Mouse (Mus musculus) brain, embryonic 18.5 days (tissue): ENCODE results near the gene Gdpd1.
A peak's percentile ranks its signal among the peaks of the same experiment; 100 is the strongest.
"Not testable (repeated sequence)": the region's sequence is repeated elsewhere in the genome, so short reads cannot be mapped to it uniquely, and the experiment has no call there.

Experiments used
- DNase-seq: peaks from one replicate; pipeline ENCODE4 v3.0.0-alpha.2; 2012; ENCODE audit warnings: low read depth, low spot score

The Gdpd1 gene

DNA sequence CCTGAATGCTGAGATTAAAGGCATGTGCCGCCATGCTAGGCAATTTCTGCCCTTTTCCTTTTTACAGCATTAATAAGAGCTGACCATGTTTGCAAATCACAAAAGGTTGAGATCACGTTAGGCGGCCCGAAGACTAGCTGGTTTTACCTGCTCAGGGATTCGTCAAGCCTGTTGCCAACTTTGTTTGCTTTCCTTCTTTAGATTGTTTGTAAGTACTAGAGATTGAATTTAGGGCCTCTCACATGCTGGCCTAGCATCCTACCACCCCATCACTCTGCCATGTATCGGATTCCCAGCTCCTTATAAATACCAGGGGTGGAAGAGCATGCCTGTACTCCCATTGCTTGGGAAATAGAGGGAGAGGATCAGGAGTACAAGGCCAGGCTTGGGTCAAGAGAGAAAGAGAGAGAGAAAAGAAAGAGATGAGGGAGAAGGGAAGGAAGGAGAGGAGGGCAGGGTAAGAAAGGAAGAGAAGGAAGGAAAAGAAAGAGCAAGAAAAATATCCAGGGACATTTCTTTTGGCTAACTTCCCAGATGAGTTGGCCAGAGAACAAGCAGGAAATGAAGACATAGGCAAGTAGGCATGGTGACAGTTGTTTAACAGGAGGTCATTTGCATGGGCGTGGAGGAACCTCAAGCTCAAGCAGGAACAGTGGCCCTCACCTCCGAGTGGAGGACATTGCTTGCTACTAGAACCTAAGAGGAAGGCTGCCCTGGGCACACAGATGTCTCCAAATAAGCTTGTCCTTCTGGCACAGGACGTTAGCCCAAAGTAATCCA, 47.6 kb downstream of the Gdpd1 start:
- no peak for DNase-seq

- DNase-seq = no peak
Observed at GRCm38 (mm10) chr11:87025351-87025750, 48.5 kb downstream of the Gdpd1 start.

DNA sequence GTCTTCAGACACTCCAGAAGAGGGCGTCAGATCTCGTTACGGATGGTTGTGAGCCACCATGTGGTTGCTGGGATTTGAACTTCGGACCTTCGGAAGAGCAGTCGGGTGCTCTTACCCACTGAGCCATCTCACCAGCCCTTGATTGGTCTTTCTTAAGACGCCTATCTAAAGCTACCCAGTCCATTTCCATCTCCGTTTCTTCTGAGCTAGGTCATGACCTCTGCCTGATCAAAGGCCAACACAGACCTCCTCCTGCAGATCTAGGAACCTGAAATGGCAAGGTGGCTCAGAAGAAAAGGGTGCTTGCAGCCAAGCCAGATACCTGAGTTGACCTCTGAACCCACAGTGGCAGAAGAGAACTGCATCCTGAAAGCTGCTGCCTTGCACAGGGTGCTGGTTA, 50.6 kb downstream of the Gdpd1 start:
- not testable (repeated sequence) for DNase-seq

DNA sequence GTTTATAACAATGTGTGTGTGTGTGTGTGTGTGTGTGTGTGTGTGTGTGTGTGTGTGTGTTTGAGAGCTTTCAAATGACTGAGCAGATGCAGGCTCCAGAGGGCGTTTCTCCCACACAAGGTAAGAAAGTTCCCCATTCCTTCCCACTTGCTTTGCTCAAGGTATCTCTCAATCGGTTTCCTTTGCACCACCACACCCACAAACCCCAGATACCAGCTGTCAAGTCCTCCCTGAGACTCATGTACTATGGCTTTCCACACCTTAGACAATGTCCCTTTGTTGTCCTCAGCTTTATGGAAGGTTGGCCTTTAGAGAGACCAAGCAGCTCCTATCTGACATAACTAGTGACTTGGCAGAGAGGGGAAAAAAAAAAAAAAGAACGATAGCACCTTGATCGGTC, 51.1 kb downstream of the Gdpd1 start:
- DNase-seq = no peak

DNA sequence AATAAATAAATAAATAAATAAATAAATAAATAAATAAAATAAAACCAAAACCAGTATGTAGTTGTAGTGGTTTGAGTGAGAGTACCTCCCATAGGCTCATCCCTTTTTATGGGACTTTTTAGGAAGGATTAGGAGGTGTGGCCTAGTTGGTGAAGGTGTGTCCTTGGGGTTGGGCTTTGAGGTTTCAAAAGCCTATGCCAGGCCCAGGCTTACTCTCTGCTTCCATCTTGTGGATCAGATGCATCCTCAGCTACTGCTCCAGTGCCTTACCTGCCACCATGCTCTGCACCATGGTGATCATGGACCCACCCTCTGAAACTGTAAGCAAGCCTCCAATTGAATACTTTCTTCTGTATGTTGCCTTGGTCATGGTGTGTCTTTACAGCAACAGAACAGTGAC, 52.3 kb downstream of the Gdpd1 start:
- no peak for DNase-seq

DNA sequence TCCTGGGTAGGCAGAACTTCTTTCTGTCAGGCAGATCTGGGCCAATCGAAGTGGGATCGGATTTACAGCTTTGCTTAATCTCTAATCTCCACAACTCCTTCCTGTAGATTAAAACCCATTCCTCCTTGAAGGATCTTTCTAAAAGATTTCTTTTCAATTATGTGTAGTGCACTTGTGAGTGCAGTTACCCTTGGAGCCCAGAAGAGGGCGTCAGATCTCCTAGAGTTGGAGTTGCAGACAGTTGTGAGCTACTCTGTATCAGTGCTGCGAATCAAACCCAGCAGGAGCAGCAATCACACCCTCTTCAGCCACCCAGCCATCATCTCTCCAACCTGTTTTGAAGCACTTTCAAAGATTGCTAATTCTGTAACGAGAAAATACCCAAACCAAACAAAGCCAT, 53.4 kb downstream of the Gdpd1 start:
- DNase-seq = no peak

- DNase-seq = no peak
Observed at GRCm38 (mm10) chr11:87019431-87019830, 54.4 kb downstream of the Gdpd1 start.

GRCm38 (mm10) chr11:87018081-87018480, 55.8 kb downstream of the Gdpd1 start:
- DNase-seq = no peak

GRCm38 (mm10) chr11:87015691-87016090, 58.2 kb downstream of the Gdpd1 start:
- DNase-seq = no peak

GRCm38 (mm10) chr11:87010476-87010875, 63.4 kb downstream of the Gdpd1 start:
- DNase-seq = no peak

GRCm38 (mm10) chr11:87007371-87007770, 66.5 kb downstream of the Gdpd1 start:
- DNase-seq = no peak

- no peak for DNase-seq
Observed at GRCm38 (mm10) chr11:87004960-87005755, 68.7 kb downstream of the Gdpd1 start.

- DNase-seq = no peak
Observed at GRCm38 (mm10) chr11:87002078-87002829, 71.6 kb downstream of the Gdpd1 start.

GRCm38 (mm10) chr11:87001217-87001616, 72.6 kb downstream of the Gdpd1 start:
- no peak for DNase-seq

GRCm38 (mm10) chr11:86996266-86996665, 77.6 kb downstream of the Gdpd1 start:
- no peak for DNase-seq

GRCm38 (mm10) chr11:86995625-86996221, 78.1 kb downstream of the Gdpd1 start:
- DNase-seq = peak; percentile 59

DNA sequence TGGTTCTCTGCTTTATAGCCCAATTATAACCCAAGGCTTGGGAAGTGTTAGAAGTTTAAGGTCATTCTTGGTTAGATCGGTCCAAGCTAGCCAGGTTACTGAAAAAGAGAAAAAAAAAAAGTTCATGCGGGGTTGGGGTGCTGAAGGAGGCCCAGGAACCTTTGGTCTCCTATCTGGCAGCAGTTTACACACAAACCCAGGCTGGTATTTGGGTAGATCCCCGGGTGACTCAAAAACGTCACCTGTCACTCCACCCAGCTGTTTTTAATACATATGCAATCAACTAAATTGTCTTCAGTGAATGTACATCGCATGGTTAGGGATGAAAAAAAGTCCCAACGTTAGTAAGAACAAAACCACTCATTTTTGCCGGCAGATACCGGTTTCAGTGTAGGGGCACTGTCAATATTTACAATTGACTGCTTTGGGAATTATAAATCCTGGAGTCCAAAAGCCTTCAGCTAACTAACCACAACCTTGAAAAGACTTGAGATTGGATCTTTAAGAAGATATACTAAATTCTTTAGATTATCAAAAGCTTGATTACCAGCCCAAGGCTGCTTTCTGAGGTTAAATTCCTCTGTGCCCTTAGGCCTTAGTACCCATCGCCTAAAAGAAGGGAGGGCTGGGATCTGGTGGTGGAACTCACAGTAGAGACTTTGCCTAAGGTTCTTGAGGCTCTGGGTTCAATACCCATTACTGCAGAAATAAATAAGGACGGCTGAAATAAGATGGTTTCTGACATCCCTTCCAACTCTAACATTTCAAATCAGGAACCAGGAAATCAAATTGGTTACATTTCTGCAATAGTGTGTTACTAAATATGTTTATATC, 78.9 kb downstream of the Gdpd1 start:
- no peak for DNase-seq

- no peak for DNase-seq
Observed at GRCm38 (mm10) chr11:86994330-86994729, 79.5 kb downstream of the Gdpd1 start.

DNA sequence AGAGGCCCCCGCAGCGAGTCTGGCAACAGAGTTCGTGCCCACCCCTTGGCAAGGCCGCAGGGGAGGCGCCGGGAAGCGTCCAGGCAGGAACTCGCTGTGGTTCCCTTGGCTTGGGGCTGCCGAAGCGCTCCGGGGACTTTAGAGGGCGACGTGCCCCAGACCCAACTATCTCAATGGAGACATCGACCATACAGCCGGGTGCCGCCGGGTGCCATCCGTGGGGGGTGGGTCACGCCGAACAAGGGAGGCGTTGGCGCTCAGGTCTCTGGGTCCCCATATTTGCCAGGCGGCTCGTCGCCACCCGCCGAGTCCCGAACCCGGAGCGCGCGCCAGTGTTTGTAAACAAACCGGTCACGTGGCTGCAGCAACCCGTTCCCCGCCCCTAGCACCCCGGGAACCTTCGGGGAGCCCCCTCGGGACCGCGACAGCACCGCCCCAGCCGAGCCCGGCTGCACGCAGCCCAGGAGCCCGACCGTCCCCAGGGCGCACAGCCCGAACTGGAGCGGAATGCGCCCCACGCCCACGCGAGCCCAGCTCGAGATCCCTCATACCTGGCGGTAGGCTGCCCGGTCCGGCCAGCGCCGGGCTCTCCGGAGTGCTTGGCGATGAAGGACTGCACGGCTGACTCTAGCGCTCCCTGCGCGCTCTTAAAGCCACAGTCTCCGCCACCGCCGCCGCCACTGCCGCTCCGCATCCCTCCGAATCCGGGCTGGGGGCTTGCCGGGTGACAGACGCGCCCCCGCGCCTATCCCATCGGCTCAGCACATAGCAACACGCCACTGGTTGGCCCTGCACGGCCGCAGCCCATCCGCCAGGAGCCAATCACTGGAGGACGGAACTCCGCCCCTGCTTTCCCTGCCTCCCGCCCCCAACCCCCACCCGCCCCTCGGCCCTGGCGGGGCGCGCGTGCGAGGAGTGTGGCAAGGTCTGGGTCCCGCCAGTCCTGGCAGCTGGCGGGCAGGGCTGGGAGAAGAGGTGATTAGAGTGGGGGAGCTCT, 80.5 kb downstream of the Gdpd1 start, which contains the start of gene Ypel2:
TSS of gene Ypel2 (minus strand) at position 667 of the 997 bp plus-strand sequence.
- DNase-seq = peak; percentile 92
